Mouse (Mus musculus) lung, embryonic 15.5 days (tissue): ENCODE measurements around the gene Gng10. TPM values are rescaled to one million over a fixed set of nuclear protein-coding genes. Genes with fewer than 3 reads are reported as not detected.

Experiments
- ATAC-seq: fragments of 200-750 bp; cut with Nextera tagmentation; 2 replicates; pipeline ENCODE4 v1.8.0; 2017; ENCODE audit warnings: moderate number of reproducible peaks, borderline replicate concordance; ENCODE audit not compliant: low FRiP score, low TSS enrichment; ENCODE audit errors: extremely low read depth
- H3K27ac ChIP-seq: fragments of 300-500 bp; sonication (generic); 2 replicates; pipeline ENCODE4 v1.5.1; 2015; ENCODE audit warnings: moderate library complexity, mild to moderate bottlenecking, inconsistent platforms
- H3K27me3 ChIP-seq: fragments of 300-500 bp; sonication (generic); 2 replicates; pipeline ENCODE4 v1.6.1; 2015; ENCODE audit warnings: inconsistent platforms
- H3K36me3 ChIP-seq: fragments of 300-500 bp; sonication (generic); 2 replicates; pipeline ENCODE4 v1.6.1; 2015; ENCODE audit warnings: inconsistent platforms
- H3K4me1 ChIP-seq: fragments of 300-500 bp; sonication (generic); 2 replicates; pipeline ENCODE4 v1.6.1; 2015; ENCODE audit warnings: inconsistent platforms
- H3K4me2 ChIP-seq: fragments of 300-500 bp; sonication (generic); 2 replicates; pipeline ENCODE4 v1.6.1; 2015; ENCODE audit warnings: inconsistent platforms, mild to moderate bottlenecking, moderate library complexity
- H3K4me3 ChIP-seq: fragments of 300-500 bp; sonication (generic); 2 replicates; pipeline ENCODE4 v1.5.1; 2015; ENCODE audit warnings: mild to moderate bottlenecking, inconsistent platforms
- H3K9ac ChIP-seq: fragments of 300-500 bp; sonication (generic); 2 replicates; pipeline ENCODE4 v1.6.1; 2015; ENCODE audit warnings: inconsistent platforms
- H3K9me3 ChIP-seq: fragments of 300-500 bp; sonication (generic); 2 replicates; pipeline ENCODE4 v1.6.1; 2016; ENCODE audit warnings: inconsistent platforms
- WGBS: fragments of 180-500 bp; shearing (Covaris S2); methylation state at CpG from one replicate; pipeline ENCODE4 v1.1.7; 2015; 5-methylcytosine and 5-hydroxymethylcytosine counted together
- polyA plus RNA-seq: library from polyadenylated mRNA; unstranded; fragments of >200 nt; fragmentation: Nextera tagmentation; extraction: Ambion mirVana; gene quantifications from 2 replicates; pipeline ENCODE4 v1.2.1, GENCODE M21; 2015

The Gng10 gene
- polyA plus RNA-seq, 1 experiment from 2014 or later: 116 TPM

DNA sequence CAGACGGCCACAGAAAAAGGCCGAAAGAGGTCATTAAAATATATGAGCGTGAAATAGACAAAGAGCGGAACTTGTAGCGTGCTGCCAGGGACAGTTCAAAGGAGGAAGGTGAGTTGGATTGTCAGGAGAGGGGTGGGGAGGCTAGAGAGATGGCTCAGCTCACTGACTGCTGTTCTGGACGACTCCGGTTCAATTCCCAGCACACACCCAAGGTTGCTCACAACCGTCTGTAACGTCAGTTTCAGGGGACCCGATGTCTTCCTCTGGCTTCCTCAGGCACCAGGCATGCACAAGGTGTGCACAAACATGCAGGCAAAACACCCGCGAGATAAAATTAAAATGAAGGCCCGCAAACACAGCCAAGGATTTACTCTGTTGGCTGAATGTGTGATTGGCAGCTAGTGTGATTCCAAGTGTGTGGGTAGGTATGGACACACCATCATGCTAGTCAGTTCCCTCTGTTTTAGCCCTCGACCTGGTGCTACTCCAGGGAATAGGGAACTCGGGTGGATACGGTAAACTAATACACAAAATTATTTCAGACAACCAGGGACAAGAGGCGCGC is 980 bp downstream of the Gng10 start:
- no peak overlapping the region for H3K27ac ChIP-seq
- no peaks in the 10 kb centered on the region for H3K9me3 ChIP-seq
- peaks cover 3% of the 10 kb centered on the region; the same call in 1 of the 2 replicates for H3K36me3 ChIP-seq
- H3K9ac ChIP-seq: peak overlapping the region; percentile 85; the same call in 1 of the 2 replicates
- WGBS: 64% methylated on average over 18 of the region's 18 CpGs
- H3K4me3 ChIP-seq: peak overlapping the region; percentile 90
- peak overlapping the region; percentile 81 for H3K4me2 ChIP-seq
- H3K27me3 ChIP-seq: no peaks in the 10 kb centered on the region
- no peak for ATAC-seq
- H3K4me1 ChIP-seq: peaks cover 12% of the 10 kb centered on the region

DNA sequence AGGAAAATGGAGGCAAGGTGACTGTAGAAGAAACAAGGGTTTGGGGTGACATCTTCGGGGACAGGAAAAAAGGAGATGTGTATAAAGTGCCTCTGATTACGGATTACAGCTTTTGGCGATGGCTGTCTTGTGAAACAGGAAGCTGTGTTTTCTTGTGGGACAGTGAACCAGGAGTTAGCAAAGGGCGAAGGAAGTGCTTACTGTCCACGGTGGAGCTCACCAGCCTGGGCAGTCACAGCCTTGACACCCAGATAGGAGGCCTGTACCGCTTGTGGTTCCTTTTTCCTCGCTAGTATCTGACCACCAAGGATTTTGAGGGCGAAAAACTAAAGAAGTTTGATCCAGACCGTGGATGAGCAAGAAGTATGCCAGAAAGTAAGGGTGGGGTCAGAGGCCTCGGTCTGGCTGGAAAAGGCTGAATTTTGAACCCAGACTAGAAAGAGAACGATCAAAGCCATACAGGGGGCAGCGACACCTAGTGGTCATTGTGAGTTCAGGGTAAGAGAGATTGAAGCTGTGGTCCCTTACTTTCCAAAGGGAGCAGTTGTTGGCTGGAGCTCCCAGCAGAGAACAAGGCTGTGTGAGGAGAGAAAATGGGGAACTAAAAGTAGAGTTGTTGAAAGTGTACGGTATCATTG is 1.7 kb downstream of the Gng10 start:
- H3K4me3 ChIP-seq: no peak overlapping the region
- ATAC-seq: peak; percentile 58; the same call in 1 of the 2 replicates
- H3K9ac ChIP-seq: no peak overlapping the region
- no peak overlapping the region for H3K27ac ChIP-seq
- no peaks in the 10 kb centered on the region for H3K27me3 ChIP-seq
- WGBS: 49% methylated on average over 13 of the region's 13 CpGs
- H3K4me1 ChIP-seq: peaks cover 12% of the 10 kb centered on the region
- H3K36me3 ChIP-seq: peaks cover 3% of the 10 kb centered on the region; the same call in 1 of the 2 replicates
- peak overlapping the region; percentile 24; the same call in 1 of the 2 replicates for H3K4me2 ChIP-seq
- no peaks in the 10 kb centered on the region for H3K9me3 ChIP-seq

DNA sequence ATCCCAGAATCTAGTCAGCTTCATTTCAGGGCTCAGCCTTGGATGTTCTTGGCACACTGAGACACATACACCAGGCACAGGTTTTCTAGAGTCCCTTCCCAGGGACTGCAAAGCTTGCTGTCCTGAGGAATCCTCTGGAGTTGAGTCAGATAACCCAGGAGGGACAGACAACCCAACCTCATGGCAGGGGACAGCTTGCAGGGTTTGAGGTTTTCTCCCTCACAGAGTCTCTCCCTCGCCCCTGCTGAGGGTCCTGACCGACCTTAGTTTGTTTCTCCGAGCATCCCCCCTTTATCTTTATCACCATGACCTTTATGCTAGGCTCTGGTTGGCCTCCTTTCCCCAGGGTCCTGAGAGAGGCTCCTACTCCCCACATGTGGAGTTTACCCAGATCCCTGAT is 2.6 kb downstream of the Gng10 start:
- H3K4me1 ChIP-seq: peaks cover 12% of the 10 kb centered on the region
- WGBS: 66% methylated on average over 3 of the region's 3 CpGs
- no peak overlapping the region for H3K9ac ChIP-seq
- H3K4me3 ChIP-seq: no peak overlapping the region
- H3K36me3 ChIP-seq: peaks cover 3% of the 10 kb centered on the region; the same call in 1 of the 2 replicates
- no peak overlapping the region for H3K4me2 ChIP-seq
- no peaks in the 10 kb centered on the region for H3K9me3 ChIP-seq
- H3K27me3 ChIP-seq: no peaks in the 10 kb centered on the region
- H3K27ac ChIP-seq: no peak overlapping the region
- no peak for ATAC-seq

DNA sequence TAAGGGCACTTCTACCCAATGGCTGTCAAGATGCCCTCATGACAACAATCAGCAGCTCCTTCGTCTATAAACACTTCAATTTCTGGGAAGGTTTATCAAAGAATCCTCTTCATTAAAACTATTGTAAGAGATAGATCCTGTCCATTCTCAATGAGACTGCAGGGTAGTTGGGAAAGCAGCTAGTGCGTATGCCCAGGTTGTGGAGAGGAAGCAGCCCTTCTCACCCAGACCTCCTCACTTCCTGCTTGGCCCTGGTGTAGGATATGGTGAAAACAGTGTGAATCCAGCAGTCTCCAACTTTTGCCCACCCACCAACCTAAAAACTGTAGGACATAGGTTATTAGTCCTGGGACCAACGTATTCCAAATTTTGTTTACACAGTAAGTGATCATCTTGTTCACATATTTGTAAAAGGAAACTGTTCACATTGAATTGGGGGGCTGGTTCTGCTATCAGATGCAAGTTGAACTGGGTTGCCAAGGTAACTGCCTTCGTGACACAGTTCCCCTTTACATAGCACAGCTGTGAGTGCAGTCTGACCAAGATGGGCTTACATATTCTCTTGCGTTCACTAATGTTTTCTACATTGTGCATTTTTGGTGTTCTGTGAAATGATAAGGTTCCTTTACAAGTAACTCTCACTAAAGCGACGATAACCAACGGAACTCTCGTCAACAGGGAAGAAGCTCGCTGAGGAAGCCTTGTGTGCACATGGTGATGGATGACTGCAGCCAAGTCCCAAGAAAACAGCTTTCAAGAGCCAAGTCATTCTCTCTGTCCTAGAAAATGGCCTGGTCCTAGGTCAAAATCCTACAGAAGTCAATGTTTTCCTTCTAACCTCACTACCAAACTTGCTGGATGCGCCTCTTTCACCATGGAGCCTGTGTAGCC is 5.8 kb downstream of the Gng10 start:
- WGBS: 77% methylated on average over 11 of the region's 11 CpGs

DNA sequence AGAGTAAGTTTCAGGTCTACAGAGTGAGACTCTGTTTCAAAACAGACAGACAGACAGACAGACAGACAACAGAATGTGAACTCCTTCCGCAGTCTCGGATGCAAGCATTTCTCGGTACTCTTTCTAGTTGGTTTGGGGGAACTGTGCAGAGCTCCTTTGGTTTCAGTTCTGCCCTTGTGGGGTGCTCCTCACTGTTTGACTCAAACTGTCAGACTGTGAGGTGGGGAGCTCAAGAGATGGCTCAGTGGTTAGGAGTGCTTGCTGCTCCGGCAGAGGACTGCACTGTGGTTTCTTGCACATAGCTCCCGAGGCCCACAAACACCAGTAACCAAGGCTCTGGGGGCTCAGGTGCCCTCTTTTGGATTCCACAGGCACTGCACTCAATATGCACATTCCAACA is 8.2 kb downstream of the Gng10 start:
- H3K36me3 ChIP-seq: peaks cover 3% of the 10 kb centered on the region; the same call in 1 of the 2 replicates
- no peak overlapping the region for H3K9ac ChIP-seq
- no peak overlapping the region for H3K27ac ChIP-seq
- 87% methylated on average over 5 of the region's 5 CpGs for WGBS
- no peak overlapping the region for H3K4me2 ChIP-seq
- H3K27me3 ChIP-seq: no peaks in the 10 kb centered on the region
- ATAC-seq: no peak
- H3K4me3 ChIP-seq: no peak overlapping the region
- no peaks in the 10 kb centered on the region for H3K4me1 ChIP-seq
- H3K9me3 ChIP-seq: no peaks in the 10 kb centered on the region

More for the DNA sequence above, 5.8 kb downstream of the Gng10 start:
- Histone ChIP-seq H3K36me3 (peaks cover 3% of the 10 kb centered on the region; the same call in 1 of the 2 replicates), H3K9me3 (no peaks in the 10 kb centered on the region), H3K4me1 (peaks cover 8% of the 10 kb centered on the region), H3K27me3 (no peaks in the 10 kb centered on the region), H3K9ac (no peak overlapping the region), H3K4me2 (no peak overlapping the region), H3K27ac (no peak overlapping the region), H3K4me3 (no peak overlapping the region)
- no peak for ATAC-seq

DNA sequence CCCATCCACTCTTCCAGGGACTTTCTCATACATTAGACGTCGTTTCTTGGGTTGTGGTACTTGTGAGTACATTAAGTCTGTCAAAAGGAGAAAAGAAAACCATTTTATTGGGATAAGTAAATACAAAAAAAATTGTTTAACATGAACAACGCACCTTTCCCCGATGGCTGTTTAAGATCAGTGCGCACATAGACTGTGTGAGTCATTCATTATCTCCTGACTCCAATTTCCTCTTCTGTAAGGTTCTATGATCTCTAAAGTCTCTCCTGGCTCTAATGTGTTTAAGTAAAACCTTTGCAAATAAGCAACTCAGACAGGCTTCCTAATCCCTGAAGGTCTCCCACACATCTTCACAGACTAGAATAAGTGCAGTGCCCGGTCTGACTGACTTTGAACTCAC is 9.0 kb downstream of the Gng10 start:
- 58% methylated on average over 6 of the region's 6 CpGs for WGBS
- H3K9me3 ChIP-seq: no peaks in the 10 kb centered on the region
- H3K27me3 ChIP-seq: no peaks in the 10 kb centered on the region
- H3K9ac ChIP-seq: no peak overlapping the region
- no peak overlapping the region for H3K4me3 ChIP-seq
- no peak overlapping the region for H3K4me2 ChIP-seq
- H3K36me3 ChIP-seq: peaks cover 3% of the 10 kb centered on the region; the same call in 1 of the 2 replicates
- ATAC-seq: no peak
- no peak overlapping the region for H3K27ac ChIP-seq
- no peaks in the 10 kb centered on the region for H3K4me1 ChIP-seq

DNA sequence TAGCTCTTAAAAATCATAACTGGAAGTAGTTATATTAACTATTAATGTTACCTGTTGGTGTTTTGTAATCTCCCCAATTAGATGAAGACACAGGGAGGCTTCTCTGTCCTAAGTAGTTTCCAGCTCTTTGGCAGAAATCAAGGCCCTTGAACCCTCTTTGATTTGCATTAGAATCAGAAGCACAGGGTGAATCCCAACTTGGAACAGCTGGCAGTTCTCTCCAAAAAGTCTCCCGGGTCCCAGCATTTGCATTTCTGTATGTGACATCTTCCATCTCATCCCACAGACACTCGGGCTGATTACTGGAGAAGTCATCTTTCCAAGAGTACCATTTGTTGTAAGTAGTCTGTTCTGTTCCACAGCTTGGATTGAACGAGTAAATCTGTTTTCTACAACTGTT is 12.3 kb downstream of the Gng10 start:
- Histone ChIP-seq H3K4me3 (no peak overlapping the region), H3K9me3 (no peaks in the 10 kb centered on the region), H3K27ac (no peak overlapping the region), H3K4me2 (no peak overlapping the region), H3K4me1 (no peaks in the 10 kb centered on the region), H3K36me3 (no peaks in the 10 kb centered on the region), H3K27me3 (no peaks in the 10 kb centered on the region), H3K9ac (no peak overlapping the region)
- no peak for ATAC-seq
- 51% methylated on average over 3 of the region's 3 CpGs for WGBS

DNA sequence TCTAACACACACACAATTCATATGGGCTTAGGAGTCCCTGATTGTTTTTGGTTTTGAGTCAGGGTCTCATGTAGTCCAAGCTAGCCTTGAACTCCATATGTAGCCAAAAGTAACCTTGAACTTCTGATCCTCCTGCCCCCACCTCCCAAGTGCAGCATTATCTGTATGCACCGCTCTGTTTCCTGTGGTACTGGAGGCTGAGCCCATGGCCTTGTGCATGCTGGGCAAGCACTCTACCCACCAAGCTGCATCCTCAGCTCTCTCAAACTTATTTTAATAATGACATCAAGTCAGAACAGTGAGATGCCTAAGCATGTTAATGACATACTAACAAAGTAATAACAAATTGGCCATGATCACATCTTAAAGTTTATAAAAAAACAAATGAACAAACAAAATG is 16.2 kb downstream of the Gng10 start:
- H3K4me3 ChIP-seq: no peak overlapping the region
- no peak overlapping the region for H3K4me2 ChIP-seq
- no peak for ATAC-seq
- WGBS: 82% methylated on average over 1 of the region's 1 CpGs
- no peaks in the 10 kb centered on the region for H3K27me3 ChIP-seq
- H3K36me3 ChIP-seq: no peaks in the 10 kb centered on the region
- no peak overlapping the region for H3K9ac ChIP-seq
- no peak overlapping the region for H3K27ac ChIP-seq
- H3K9me3 ChIP-seq: no peaks in the 10 kb centered on the region
- H3K4me1 ChIP-seq: no peaks in the 10 kb centered on the region

DNA sequence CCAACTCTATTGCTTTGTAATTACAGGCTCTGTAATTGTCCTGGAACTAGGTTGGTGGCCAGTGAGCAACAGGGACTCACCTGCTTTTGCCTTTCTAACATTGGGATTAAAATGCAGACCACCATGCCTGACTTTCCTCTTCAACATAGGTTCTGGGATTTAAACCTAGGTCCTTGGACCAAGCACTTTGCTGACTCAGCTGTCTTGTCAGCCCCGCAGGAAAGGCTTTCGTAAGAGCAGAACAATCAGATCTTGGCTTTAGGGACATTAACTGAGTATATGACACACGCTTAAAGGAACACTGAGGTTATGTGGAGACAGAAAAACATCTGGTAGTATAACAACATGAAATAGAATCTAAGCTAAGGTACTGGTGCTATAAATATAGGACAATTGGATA is 23.0 kb downstream of the Gng10 start:
- H3K27me3 ChIP-seq: no peaks in the 10 kb centered on the region
- no peak for ATAC-seq
- no peak overlapping the region for H3K27ac ChIP-seq
- 79% methylated on average over 3 of the region's 3 CpGs for WGBS
- no peak overlapping the region for H3K4me3 ChIP-seq
- no peaks in the 10 kb centered on the region for H3K4me1 ChIP-seq
- H3K9ac ChIP-seq: no peak overlapping the region
- no peaks in the 10 kb centered on the region for H3K9me3 ChIP-seq
- no peaks in the 10 kb centered on the region for H3K36me3 ChIP-seq
- no peak overlapping the region for H3K4me2 ChIP-seq

DNA sequence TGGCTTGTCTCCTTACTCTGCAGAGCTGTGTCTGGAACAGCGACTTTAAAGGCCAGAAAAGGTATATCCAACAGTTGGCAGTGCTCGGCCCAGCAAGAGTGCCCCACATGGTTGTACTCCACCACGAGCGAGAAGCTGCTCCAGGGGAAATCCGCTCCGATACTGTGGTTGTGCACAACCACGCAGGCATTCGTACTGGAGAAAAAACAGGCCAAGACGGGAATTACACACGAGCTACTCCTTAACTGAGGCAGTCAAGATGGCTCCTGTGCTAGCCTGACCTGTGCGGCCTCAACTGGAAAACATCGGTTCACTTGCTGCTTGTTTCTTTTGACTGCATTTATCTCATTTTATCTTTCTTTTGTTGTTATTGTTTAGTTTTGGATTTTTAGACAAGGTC is 27.6 kb downstream of the Gng10 start:
- H3K4me3 ChIP-seq: no peak overlapping the region

DNA sequence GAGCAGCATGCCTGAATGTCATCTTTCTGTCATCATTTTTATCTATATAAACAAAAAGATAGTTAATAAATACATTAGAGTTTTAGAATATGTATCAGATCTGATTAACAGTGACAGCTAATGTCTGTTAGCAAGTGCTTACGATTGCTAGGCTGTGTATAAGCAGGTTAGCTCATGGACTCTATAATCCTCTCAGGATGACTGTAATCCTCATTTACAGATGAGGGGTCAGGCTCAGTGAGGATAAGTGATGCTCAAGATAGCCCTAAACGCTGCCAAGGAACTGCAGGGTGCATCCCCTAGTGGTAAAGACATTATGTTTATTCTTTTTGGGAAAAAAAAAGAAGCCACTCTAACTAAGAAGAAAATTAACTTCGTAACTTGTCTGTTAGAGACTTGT is 34.4 kb downstream of the Gng10 start:
- Histone ChIP-seq H3K9me3 (no peaks in the 10 kb centered on the region), H3K36me3 (no peaks in the 10 kb centered on the region), H3K27ac (no peak overlapping the region), H3K4me3 (no peak overlapping the region), H3K4me1 (no peaks in the 10 kb centered on the region), H3K9ac (no peak overlapping the region), H3K27me3 (no peaks in the 10 kb centered on the region), H3K4me2 (no peak overlapping the region)
- no peak for ATAC-seq
- 28% methylated on average over 3 of the region's 3 CpGs for WGBS

More for the DNA sequence above, 27.6 kb downstream of the Gng10 start:
- no peaks in the 10 kb centered on the region for H3K4me1 ChIP-seq
- no peak overlapping the region for H3K4me2 ChIP-seq
- ATAC-seq: no peak
- no peaks in the 10 kb centered on the region for H3K27me3 ChIP-seq
- no peaks in the 10 kb centered on the region for H3K9me3 ChIP-seq
- no peak overlapping the region for H3K27ac ChIP-seq
- no peak overlapping the region for H3K9ac ChIP-seq
- 76% methylated on average over 12 of the region's 12 CpGs for WGBS
- H3K36me3 ChIP-seq: no peaks in the 10 kb centered on the region

DNA sequence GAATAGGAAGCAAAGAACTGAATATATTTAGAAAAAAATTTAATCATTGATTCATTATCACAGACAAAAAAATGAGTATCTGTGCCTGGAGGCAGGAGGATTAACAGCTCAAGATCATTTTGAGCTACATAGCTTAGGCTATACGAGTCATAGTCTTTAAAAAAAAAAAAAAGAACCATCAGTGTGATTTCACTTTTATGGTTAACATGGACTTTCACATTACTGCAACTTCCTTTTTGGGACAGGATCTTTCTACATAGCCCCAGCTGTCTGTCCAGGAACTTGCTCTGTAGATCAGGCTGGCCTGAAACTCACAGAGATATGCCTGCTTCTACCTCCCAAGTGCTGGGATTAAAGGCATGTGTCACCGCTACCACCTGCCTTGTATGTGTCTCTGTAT is 48.5 kb downstream of the Gng10 start:
- no peaks in the 10 kb centered on the region for H3K9me3 ChIP-seq
- H3K27me3 ChIP-seq: no peaks in the 10 kb centered on the region
- no peak overlapping the region for H3K27ac ChIP-seq
- H3K4me2 ChIP-seq: no peak overlapping the region
- no peak overlapping the region for H3K4me3 ChIP-seq
- H3K4me1 ChIP-seq: no peaks in the 10 kb centered on the region
- ATAC-seq: no peak
- H3K36me3 ChIP-seq: no peaks in the 10 kb centered on the region
- WGBS: 75% methylated on average over 2 of the region's 2 CpGs
- no peak overlapping the region for H3K9ac ChIP-seq
